Mouse (Mus musculus): Measurements from ENCODE around the gene Trpm2. TPM values are rescaled to one million over a fixed set of nuclear protein-coding genes. Genes with fewer than 3 reads are reported as not detected.
"Not testable (repeated sequence)": the region's sequence is repeated elsewhere in the genome, so short reads cannot be mapped to it uniquely, and the experiment has no call there.

Trpm2 gene
- polyA plus RNA-seq, 1 experiment from 2014 or later, result 1.1 TPM

- Histone ChIP-seq H3K4me3 (replicated peaks) (no peak overlapping the region), H3K4me1 (replicated peaks) (peaks cover 11% of the 10 kb centered on the region; the same call in 1 of the 2 replicates), H3K27me3 (replicated peaks) (no peaks in the 10 kb centered on the region), H3K9me3 (no peaks in the 10 kb centered on the region), H3K4me2 (replicated peaks) (no peak overlapping the region), H3K36me3 (no peaks in the 10 kb centered on the region), H3K9ac (no peak overlapping the region), H3K27ac (0 out of 2 replicates have a peak overlapping the region, but pooled peaks have one; percentile 32)
- no peak for ATAC-seq
- 13% methylated on average over 4 of the region's 4 CpGs for WGBS
These were observed 5.3 kb upstream of the Trpm2 start for GRCm38 (mm10) chr10:77975653-77976052.

- no peak for ATAC-seq
- no peak overlapping the region for H3K9ac ChIP-seq
- H3K27me3 ChIP-seq (replicated peaks), result peaks cover 8% of the 10 kb centered on the region
- H3K4me1 ChIP-seq (replicated peaks), result peaks cover 13% of the 10 kb centered on the region; the same call in 1 of the 2 replicates
- no peak overlapping the region for H3K4me3 ChIP-seq (replicated peaks)
- H3K9me3 ChIP-seq, result no peaks in the 10 kb centered on the region
- no peaks in the 10 kb centered on the region for H3K36me3 ChIP-seq
- WGBS, result 60% methylated on average over 5 of the region's 5 CpGs
- no peak overlapping the region for H3K27ac ChIP-seq
- no peak overlapping the region for H3K4me2 ChIP-seq (replicated peaks)
These were observed 4.4 kb upstream of the Trpm2 start for GRCm38 (mm10) chr10:77974811-77975210.

GRCm38 (mm10) chr10:77974323-77974722, 4.0 kb upstream of the Trpm2 start:
- Histone ChIP-seq H3K4me3 (replicated peaks) (no peak overlapping the region), H3K9ac (no peak overlapping the region), H3K27me3 (replicated peaks) (peaks cover 12% of the 10 kb centered on the region), H3K9me3 (no peaks in the 10 kb centered on the region), H3K4me2 (replicated peaks) (no peak overlapping the region), H3K27ac (no peak overlapping the region), H3K4me1 (replicated peaks) (peaks cover 15% of the 10 kb centered on the region; the same call in 1 of the 2 replicates), H3K36me3 (no peaks in the 10 kb centered on the region)
- ATAC-seq, result no peak
- 56% methylated on average over 5 of the region's 5 CpGs for WGBS

GRCm38 (mm10) chr10:77971709-77972553, 1.6 kb upstream of the Trpm2 start:
- 63% methylated on average over 17 of the region's 17 CpGs for WGBS
- Histone ChIP-seq H3K27ac (no peak overlapping the region), H3K36me3 (no peaks in the 10 kb centered on the region), H3K4me2 (replicated peaks) (no peak overlapping the region), H3K9me3 (no peaks in the 10 kb centered on the region), H3K4me3 (replicated peaks) (no peak overlapping the region), H3K27me3 (replicated peaks) (peaks cover 23% of the 10 kb centered on the region), H3K9ac (no peak overlapping the region), H3K4me1 (replicated peaks) (peaks cover 7% of the 10 kb centered on the region; the same call in 1 of the 2 replicates)
- no peak for ATAC-seq

DNA sequence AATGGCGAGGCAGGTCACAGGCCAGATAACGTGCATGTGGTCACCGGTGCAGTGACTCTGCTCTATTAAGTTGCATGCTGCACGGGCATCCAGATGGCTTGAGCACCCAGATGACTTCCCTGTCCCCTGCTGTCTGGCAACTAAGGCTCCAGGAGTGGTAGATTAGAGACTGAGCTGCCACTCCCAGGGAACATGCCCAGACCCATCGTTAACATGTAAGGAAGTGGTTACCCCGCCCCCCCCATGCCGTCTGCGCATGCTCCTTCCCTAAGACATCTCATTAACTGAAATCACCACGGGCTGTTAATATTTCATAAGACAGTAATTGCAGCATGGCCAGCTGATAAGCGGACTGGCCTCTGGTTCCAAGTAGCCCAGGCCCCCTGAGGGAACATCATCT, 828 bp upstream of the Trpm2 start:
- no peaks in the 10 kb centered on the region for H3K36me3 ChIP-seq
- WGBS, result 82% methylated on average over 10 of the region's 10 CpGs
- peaks cover 7% of the 10 kb centered on the region; the same call in 1 of the 2 replicates for H3K4me1 ChIP-seq (replicated peaks)
- H3K9me3 ChIP-seq, result no peaks in the 10 kb centered on the region
- H3K4me2 ChIP-seq (replicated peaks), result no peak overlapping the region
- no peak for ATAC-seq
- peaks cover 23% of the 10 kb centered on the region for H3K27me3 ChIP-seq (replicated peaks)
- no peak overlapping the region for H3K27ac ChIP-seq
- no peak overlapping the region for H3K9ac ChIP-seq
- no peak overlapping the region for H3K4me3 ChIP-seq (replicated peaks)

- H3K27me3 ChIP-seq (replicated peaks), result peaks cover 23% of the 10 kb centered on the region
- no peak overlapping the region; the same call in 1 of the 2 replicates for H3K9ac ChIP-seq
- H3K4me2 ChIP-seq (replicated peaks), result peak overlapping the region; percentile 70
- H3K36me3 ChIP-seq, result no peaks in the 10 kb centered on the region
- peak overlapping the region; percentile 31 for H3K4me3 ChIP-seq (replicated peaks)
- H3K27ac ChIP-seq, result no peak overlapping the region
- WGBS, result 23% methylated on average over 8 of the region's 8 CpGs
- H3K4me1 ChIP-seq (replicated peaks), result peaks cover 5% of the 10 kb centered on the region; the same call in 1 of the 2 replicates
- ATAC-seq, result peak; percentile 13; the same call in 1 of the 2 replicates
- H3K9me3 ChIP-seq, result no peaks in the 10 kb centered on the region
These were observed 414 bp downstream of the Trpm2 start for GRCm38 (mm10) chr10:77969973-77970325.

DNA sequence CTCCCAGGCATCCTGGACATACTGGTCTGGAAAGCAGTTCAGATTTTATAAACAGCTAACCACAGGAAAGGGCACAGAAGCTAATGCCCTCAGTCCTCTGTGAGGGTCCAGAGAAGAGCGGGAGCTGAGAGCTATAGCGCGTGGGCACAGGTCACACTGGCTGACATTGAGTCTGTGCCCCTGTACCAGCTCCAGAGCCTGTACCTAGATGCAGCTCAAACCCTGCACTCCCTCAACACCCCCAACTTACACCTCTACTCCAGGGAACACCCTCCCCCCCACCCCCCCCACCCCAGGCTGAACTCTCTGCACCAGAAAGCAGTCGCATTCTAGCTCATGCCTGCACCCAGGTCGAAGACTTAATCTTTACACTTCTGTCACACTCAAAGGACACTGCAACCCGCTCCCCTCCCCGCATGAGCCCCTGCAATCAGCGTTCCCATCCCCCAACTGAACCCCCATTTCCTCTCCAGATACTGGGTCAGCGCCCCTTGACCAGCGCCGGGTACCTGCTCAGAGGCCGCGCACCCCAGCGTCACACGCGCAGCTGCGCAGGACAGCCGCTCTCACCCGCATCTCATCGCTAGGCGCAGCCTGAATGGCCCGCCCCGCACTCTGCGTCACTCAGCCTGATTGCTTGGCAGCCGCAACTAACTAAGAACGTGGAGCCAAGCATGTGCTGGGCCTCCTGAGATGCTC, 940 bp downstream of the Trpm2 start:
- H3K27me3 ChIP-seq (replicated peaks), result peaks cover 23% of the 10 kb centered on the region
- H3K4me2 ChIP-seq (replicated peaks), result peak overlapping the region; percentile 70
- H3K36me3 ChIP-seq, result no peaks in the 10 kb centered on the region
- no peak overlapping the region for H3K27ac ChIP-seq
- H3K4me1 ChIP-seq (replicated peaks), result peaks cover 5% of the 10 kb centered on the region; the same call in 1 of the 2 replicates
- WGBS, result 7% methylated on average over 26 of the region's 26 CpGs
- peak overlapping the region; percentile 31 for H3K4me3 ChIP-seq (replicated peaks)
- no peaks in the 10 kb centered on the region for H3K9me3 ChIP-seq
- peak; percentile 64; the same call in 1 of the 2 replicates for ATAC-seq
- no peak overlapping the region; the same call in 1 of the 2 replicates for H3K9ac ChIP-seq

DNA sequence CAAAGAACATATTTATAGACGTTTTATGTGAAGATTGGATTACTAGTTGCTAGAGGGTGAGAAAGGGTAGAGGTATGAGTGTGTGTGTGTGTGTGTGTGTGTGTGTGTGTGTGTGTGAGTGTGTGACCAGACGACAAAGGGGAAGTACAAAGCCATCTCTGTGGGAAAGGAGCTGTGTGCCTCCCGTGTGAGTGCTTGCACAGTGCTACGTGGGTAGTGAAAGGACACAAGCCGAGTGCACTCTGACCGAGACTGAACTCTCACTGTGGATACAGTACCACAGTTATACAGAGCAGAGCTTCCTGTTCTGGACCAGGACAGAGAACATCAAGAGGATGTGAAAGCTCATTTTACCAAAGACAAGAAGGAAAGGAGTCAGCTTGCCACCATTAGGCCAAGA, 6.4 kb downstream of the Trpm2 start:
- H3K4me3 ChIP-seq (replicated peaks), result no peak overlapping the region
- H3K9ac ChIP-seq, result no peak overlapping the region
- no peaks in the 10 kb centered on the region for H3K36me3 ChIP-seq
- H3K27me3 ChIP-seq (replicated peaks), result 0 out of 2 replicates have a peak, but pooled peaks cover 8% of the 10 kb centered on the region
- H3K9me3 ChIP-seq, result no peaks in the 10 kb centered on the region
- ATAC-seq, result no peak
- no peak overlapping the region for H3K4me2 ChIP-seq (replicated peaks)
- H3K4me1 ChIP-seq (replicated peaks), result no peaks in the 10 kb centered on the region
- WGBS, result 84% methylated on average over 6 of the region's 6 CpGs
- H3K27ac ChIP-seq, result no peak overlapping the region

DNA sequence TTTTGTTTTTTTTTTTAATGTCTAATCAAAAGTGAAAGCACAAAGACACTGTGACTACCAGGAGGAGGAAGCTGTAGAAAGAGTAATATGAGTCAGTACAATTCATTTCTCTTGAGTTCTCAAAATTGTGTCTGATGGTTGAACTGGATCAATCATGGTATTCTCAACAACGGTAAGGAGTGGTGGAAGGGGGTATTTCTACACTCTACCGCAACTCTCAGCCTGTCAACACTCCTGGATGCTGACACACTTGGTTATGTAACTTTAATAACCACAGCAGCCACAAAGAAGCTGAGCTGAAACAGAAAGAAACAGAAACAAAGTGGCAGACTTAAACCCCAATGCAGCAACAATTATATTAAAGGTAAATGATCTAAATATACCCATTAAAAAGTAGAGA, 7.6 kb downstream of the Trpm2 start:
- ATAC-seq, result no peak
- WGBS, result 87% methylated on average over 2 of the region's 2 CpGs
- no peaks in the 10 kb centered on the region for H3K27me3 ChIP-seq (replicated peaks)

GRCm38 (mm10) chr10:77950468-77950867, 19.9 kb downstream of the Trpm2 start:
- not testable (repeated sequence) for H3K27ac ChIP-seq; H3K36me3 ChIP-seq; H3K4me1 ChIP-seq (replicated peaks); H3K9ac ChIP-seq; H3K27me3 ChIP-seq (replicated peaks); H3K4me2 ChIP-seq (replicated peaks); H3K4me3 ChIP-seq (replicated peaks); H3K9me3 ChIP-seq; ATAC-seq
- 91% methylated on average over 9 of the region's 12 CpGs for WGBS

More for the DNA sequence above, 7.6 kb downstream of the Trpm2 start:
- H3K4me2 ChIP-seq (replicated peaks), result no peak overlapping the region
- H3K4me3 ChIP-seq (replicated peaks), result no peak overlapping the region
- H3K4me1 ChIP-seq (replicated peaks), result no peaks in the 10 kb centered on the region
- H3K36me3 ChIP-seq, result no peaks in the 10 kb centered on the region
- no peaks in the 10 kb centered on the region for H3K9me3 ChIP-seq
- no peak overlapping the region for H3K27ac ChIP-seq
- H3K9ac ChIP-seq, result no peak overlapping the region

- ATAC-seq, result no peak
- H3K36me3 ChIP-seq, result no peaks in the 10 kb centered on the region
- no peaks in the 10 kb centered on the region for H3K27me3 ChIP-seq (replicated peaks)
- 57% methylated on average over 2 of the region's 2 CpGs for WGBS
- H3K4me1 ChIP-seq (replicated peaks), result no peaks in the 10 kb centered on the region
- H3K4me2 ChIP-seq (replicated peaks), result no peak overlapping the region
- no peak overlapping the region for H3K9ac ChIP-seq
- no peak overlapping the region for H3K27ac ChIP-seq
- no peaks in the 10 kb centered on the region; the same call in 1 of the 2 replicates for H3K9me3 ChIP-seq
- H3K4me3 ChIP-seq (replicated peaks), result no peak overlapping the region
These were observed 30.7 kb downstream of the Trpm2 start for GRCm38 (mm10) chr10:77939685-77940084.

- 83% methylated on average over 10 of the region's 10 CpGs for WGBS
These were observed 43.0 kb downstream of the Trpm2 start for GRCm38 (mm10) chr10:77927375-77927774.

More at GRCm38 (mm10) chr10:77927375-77927774, 43.0 kb downstream of the Trpm2 start:
- H3K27me3 ChIP-seq (replicated peaks), result no peaks in the 10 kb centered on the region
- ATAC-seq, result no peak
- no peak overlapping the region for H3K27ac ChIP-seq
- no peaks in the 10 kb centered on the region for H3K4me1 ChIP-seq (replicated peaks)
- H3K9ac ChIP-seq, result no peak overlapping the region
- H3K9me3 ChIP-seq, result no peaks in the 10 kb centered on the region
- H3K4me3 ChIP-seq (replicated peaks), result no peak overlapping the region
- no peak overlapping the region for H3K4me2 ChIP-seq (replicated peaks)
- H3K36me3 ChIP-seq, result no peaks in the 10 kb centered on the region
